ENCODE assay signal across 13 mouse cellular contexts in the genomic region with DNA sequence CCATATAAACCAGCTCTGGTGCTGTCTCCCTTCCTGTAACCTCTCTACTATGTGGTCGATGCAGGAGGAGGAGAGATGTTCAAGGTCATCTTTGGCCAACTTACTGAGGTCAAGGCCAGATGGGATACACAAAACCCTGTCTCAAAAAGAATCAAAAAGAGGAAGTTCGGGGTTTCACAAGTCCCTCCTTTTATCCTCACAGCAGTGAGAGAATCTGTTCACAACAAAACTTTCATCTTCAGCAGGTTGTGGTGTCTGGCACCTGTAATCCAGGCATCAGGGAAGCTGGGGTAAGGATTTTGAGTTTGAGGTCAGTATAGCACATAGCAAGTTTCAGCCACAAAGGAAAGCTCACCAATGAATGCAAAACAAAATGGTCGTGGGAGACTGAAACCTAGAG. TPM values are rescaled to one million over a fixed set of nuclear protein-coding genes. Genes with fewer than 3 reads are reported as not detected.
A peak's percentile ranks its signal among the peaks of the same experiment; 100 is the strongest.
DNase-seq lines count a peak whose midpoint lies in the region; ATAC-seq and TF ChIP-seq lines count a peak whose summit lies in the region.
"Had no signal": no experiment of that assay in that cellular context is flagged by ENCODE, and none has a peak within 500 bp of the region (broad histone marks: within the 10 kb centered on the region; RNA-seq: fewer than 3 reads in every experiment).

No protein-coding gene starts in this region.

- H3K36me3 ChIP-seq in midbrain, embryonic 10.5 days = peaks cover 2% of the 10 kb centered on the region
- no peaks in the 10 kb centered on the region for H3K36me3 ChIP-seq in midbrain, embryonic 15.5 days (replicated peaks)
- H3K36me3 ChIP-seq in E14TG2a.4 (ENCODE audit: insufficient read depth, low read length) = peaks cover 23% of the 10 kb centered on the region
- no peaks in the 10 kb centered on the region for H3K36me3 ChIP-seq in hindbrain, embryonic 13.5 days
- no peaks in the 10 kb centered on the region for H3K36me3 ChIP-seq in midbrain, embryonic 14.5 days (ENCODE audit: control insufficient read depth, insufficient read depth, low read length)
- H3K36me3 ChIP-seq: forebrain, embryonic 15.5 days had no signal

- H3K27ac ChIP-seq in midbrain, embryonic 10.5 days (replicated peaks) = no peak overlapping the region
- H3K27ac ChIP-seq in midbrain, embryonic 15.5 days = no peak overlapping the region
- no peak overlapping the region for H3K27ac ChIP-seq in hindbrain, embryonic 13.5 days
- no peak overlapping the region for H3K27ac ChIP-seq in midbrain, embryonic 14.5 days (replicated peaks; ENCODE audit: low read depth, low read length)
- H3K27ac ChIP-seq: forebrain, embryonic 15.5 days had no signal

- 0 out of 2 replicates have a peak overlapping the region, but pooled peaks have one; percentile 78 for H3K4me3 ChIP-seq in midbrain, embryonic 10.5 days
- no peak overlapping the region for H3K4me3 ChIP-seq in midbrain, embryonic 15.5 days
- H3K4me3 ChIP-seq in E14TG2a.4 (replicated peaks; ENCODE audit: low read length) = 0 out of 2 replicates have a peak overlapping the region, but pooled peaks have one; percentile 14
- H3K4me3 ChIP-seq in hindbrain, embryonic 13.5 days = no peak overlapping the region
- H3K4me3 ChIP-seq in midbrain, embryonic 14.5 days (replicated peaks; ENCODE audit: low read depth, low read length) = no peak overlapping the region

- no peak for TF ChIP-seq CTCF in E14TG2a.4 (conservative IDR thresholded peaks at IDR 0.05; ENCODE audit: low read length)

- H3K27me3 ChIP-seq in midbrain, embryonic 10.5 days (ENCODE audit: low read depth, poor library complexity, severe bottlenecking) = no peaks in the 10 kb centered on the region
- no peaks in the 10 kb centered on the region for H3K27me3 ChIP-seq in midbrain, embryonic 15.5 days (replicated peaks)
- no peaks in the 10 kb centered on the region for H3K27me3 ChIP-seq in E14TG2a.4 (ENCODE audit: insufficient read depth, low read length)
- no peaks in the 10 kb centered on the region for H3K27me3 ChIP-seq in hindbrain, embryonic 13.5 days
- no peaks in the 10 kb centered on the region for H3K27me3 ChIP-seq in midbrain, embryonic 14.5 days (ENCODE audit: control insufficient read depth, insufficient read depth, low read length)
- H3K27me3 ChIP-seq: forebrain, embryonic 15.5 days; Patski had no signal

- no peak for ATAC-seq in midbrain, embryonic 15.5 days (replicated peaks)
- no peak for ATAC-seq in hindbrain, embryonic 13.5 days (ENCODE audit: low FRiP score)
- no peak for ATAC-seq in midbrain, embryonic 14.5 days (ENCODE audit: low FRiP score, low TSS enrichment)
- ATAC-seq: forebrain, embryonic 15.5 days; Patski had no signal

- no peak overlapping the region for H3K9ac ChIP-seq in midbrain, embryonic 15.5 days
- H3K9ac ChIP-seq in hindbrain, embryonic 13.5 days = no peak overlapping the region; the same call in 1 of the 2 replicates
- no peak overlapping the region for H3K9ac ChIP-seq in midbrain, embryonic 14.5 days (replicated peaks; ENCODE audit: low read length)
- H3K9ac ChIP-seq: forebrain, embryonic 15.5 days had no signal

- H3K4me1 ChIP-seq in midbrain, embryonic 10.5 days = peaks cover 32% of the 10 kb centered on the region
- peaks cover 30% of the 10 kb centered on the region for H3K4me1 ChIP-seq in midbrain, embryonic 15.5 days
- peaks cover 53% of the 10 kb centered on the region for H3K4me1 ChIP-seq in E14TG2a.4 (replicated peaks; ENCODE audit: low read depth, low read length)
- H3K4me1 ChIP-seq in hindbrain, embryonic 13.5 days (replicated peaks) = peaks cover 32% of the 10 kb centered on the region
- peaks cover 28% of the 10 kb centered on the region for H3K4me1 ChIP-seq in midbrain, embryonic 14.5 days (ENCODE audit: control insufficient read depth, insufficient read depth, low read length)

- H3K4me2 ChIP-seq in midbrain, embryonic 15.5 days = no peak overlapping the region; the same call in 1 of the 2 replicates
- H3K4me2 ChIP-seq in hindbrain, embryonic 13.5 days = peak overlapping the region; percentile 55; the same call in 1 of the 2 replicates
- H3K4me2 ChIP-seq in midbrain, embryonic 14.5 days (ENCODE audit: low read length) = peak overlapping the region; percentile 57; the same call in 1 of the 2 replicates

- WGBS in midbrain, embryonic 10.5 days = 73% methylated on average over 3 of the region's 3 CpGs
- 71% methylated on average over 3 of the region's 3 CpGs for WGBS in midbrain, embryonic 15.5 days
- 68% methylated on average over 3 of the region's 3 CpGs for WGBS in hindbrain, embryonic 13.5 days
- 74% methylated on average over 3 of the region's 3 CpGs for WGBS in midbrain, embryonic 14.5 days

- DNase-seq in midbrain, embryonic 10.5 days (ENCODE audit: low spot score) = no peak
- no peak for DNase-seq in midbrain, embryonic 14.5 days
- no peak for DNase-seq in cerebellum, adult 8-10 months
- DNase-seq in gastrocnemius, postnatal 10 days = no peak
- DNase-seq: adrenal gland, postnatal 14 days; cerebellum, adult 11 months; kidney, adult 8-10 months; layer of hippocampus, postnatal 36 days had no signal

- no peaks in the 10 kb centered on the region for H3K9me3 ChIP-seq in midbrain, embryonic 10.5 days (replicated peaks)
- H3K9me3 ChIP-seq in midbrain, embryonic 15.5 days = no peaks in the 10 kb centered on the region
- no peaks in the 10 kb centered on the region for H3K9me3 ChIP-seq in E14TG2a.4 (ENCODE audit: low read length)
- H3K9me3 ChIP-seq in hindbrain, embryonic 13.5 days = no peaks in the 10 kb centered on the region
- no peaks in the 10 kb centered on the region for H3K9me3 ChIP-seq in midbrain, embryonic 14.5 days (ENCODE audit: control insufficient read depth, low read length)
- H3K9me3 ChIP-seq: forebrain, embryonic 15.5 days had no signal

RNA-seq across cellular contexts. Expression of gene Setd2, which starts 1.7 kb away (rescaled TPM):
- polyA plus RNA-seq in midbrain, embryonic 10.5 days (2016; fragmentation: Nextera tagmentation; extraction: Ambion mirVana) = 31.5 and 34.0 TPM in 2 replicates
- 36.3 and 37.4 TPM in 2 replicates for polyA plus RNA-seq in midbrain, embryonic 15.5 days (2015; fragmentation: Nextera tagmentation; extraction: Ambion mirVana)
- polyA plus RNA-seq in hindbrain, embryonic 13.5 days (2015; fragmentation: Nextera tagmentation; extraction: Ambion mirVana) = 37.9 and 40.3 TPM in 2 replicates
- 49.8 and 58.1 TPM in 2 replicates for polyA plus RNA-seq in midbrain, embryonic 14.5 days (2014; fragmentation: Nextera tagmentation; extraction: Ambion mirVana)
- total RNA-seq in gastrocnemius, postnatal 10 days (2021) = 10 to 100 TPM; 38.0 to 47.3 TPM

RNA-seq across cellular contexts. Expression of gene Kif9, which starts 53.9 kb away (rescaled TPM):
- polyA plus RNA-seq in midbrain, embryonic 10.5 days (2016; fragmentation: Nextera tagmentation; extraction: Ambion mirVana) = 1.1 and 1.3 TPM in 2 replicates
- polyA plus RNA-seq in midbrain, embryonic 15.5 days (2015; fragmentation: Nextera tagmentation; extraction: Ambion mirVana) = 4.6 and 4.8 TPM in 2 replicates
- polyA plus RNA-seq in hindbrain, embryonic 13.5 days (2015; fragmentation: Nextera tagmentation; extraction: Ambion mirVana) = 3.0 and 6.2 TPM in 2 replicates
- polyA plus RNA-seq in midbrain, embryonic 14.5 days (2014; fragmentation: Nextera tagmentation; extraction: Ambion mirVana) = 2.4 and 3.4 TPM in 2 replicates
- under 1 TPM; 0.23 to 0.42 TPM for total RNA-seq in gastrocnemius, postnatal 10 days (2021)

RNA-seq across cellular contexts. Expression of gene Klhl18, which starts 54.2 kb away (rescaled TPM):
- 9.1 and 10.8 TPM in 2 replicates for polyA plus RNA-seq in midbrain, embryonic 10.5 days (2016; fragmentation: Nextera tagmentation; extraction: Ambion mirVana)
- 27.9 and 29.0 TPM in 2 replicates for polyA plus RNA-seq in midbrain, embryonic 15.5 days (2015; fragmentation: Nextera tagmentation; extraction: Ambion mirVana)
- 16.4 and 17.1 TPM in 2 replicates for polyA plus RNA-seq in hindbrain, embryonic 13.5 days (2015; fragmentation: Nextera tagmentation; extraction: Ambion mirVana)
- 18.7 and 20.4 TPM in 2 replicates for polyA plus RNA-seq in midbrain, embryonic 14.5 days (2014; fragmentation: Nextera tagmentation; extraction: Ambion mirVana)
- total RNA-seq in gastrocnemius, postnatal 10 days (2021) = 1 to 10 TPM; 6.0 to 8.3 TPM

Comparison
In these comparisons a context has a peak if more than half of its experiments do, and no peak if none do; other contexts are left out.
1. H3K4me3 ChIP-seq: peak in midbrain, embryonic 10.5 days (single experiment) and E14TG2a.4 (single experiment); none in midbrain, embryonic 15.5 days (single experiment), hindbrain, embryonic 13.5 days (single experiment) and midbrain, embryonic 14.5 days (single experiment).